Mouse (Mus musculus) cortical plate, adult 2 months (tissue): Measurements from ENCODE around the gene Fam234a. TPM values are rescaled to one million over a fixed set of nuclear protein-coding genes. Genes with fewer than 3 reads are reported as not detected.
"Not testable (repeated sequence)": the region's sequence is repeated elsewhere in the genome, so short reads cannot be mapped to it uniquely, and the experiment has no call there.

Experiments used
- H3K27ac ChIP-seq: fragments of 200-500 bp; 2 replicates; pipeline ENCODE4 v1.5.1; 2012; ENCODE audit warnings: low read length, control low read depth, inconsistent platforms; ENCODE audit not compliant: insufficient read depth
- H3K4me1 ChIP-seq: fragments of 200-500 bp; 2 replicates; pipeline ENCODE4 v1.6.1; 2011; ENCODE audit warnings: low read length; ENCODE audit not compliant: control insufficient read depth, insufficient read depth
- H3K4me3 ChIP-seq: fragments of 200-500 bp; 2 replicates; pipeline ENCODE4 v1.5.1; 2011; ENCODE audit warnings: mild to moderate bottlenecking, low read length, control low read depth; ENCODE audit not compliant: insufficient read depth
- CTCF ChIP-seq: fragments of 200-500 bp; IDR thresholded peaks from 2 replicates; pipeline ENCODE4 v1.5.1; 2011; ENCODE audit warnings: mild to moderate bottlenecking, control low read depth, low read length; ENCODE audit not compliant: insufficient read depth; ENCODE audit errors: extremely low read depth
- POLR2A ChIP-seq: fragments of 200-500 bp; IDR thresholded peaks from 2 replicates; pipeline ENCODE4 v1.6.1; 2011; ENCODE audit warnings: mild to moderate bottlenecking, low read length, control low read depth; ENCODE audit not compliant: insufficient read depth; ENCODE audit errors: extremely low read depth
- polyA plus RNA-seq: library from polyadenylated mRNA; depleted of rRNA; stranded (reverse); fragments of >200 nt; gene quantifications from 2 replicates; pipeline ENCODE4 v1.2.3, GENCODE M21; 2012; rRNA removed

Gene Fam234a
- polyA plus RNA-seq, 1 experiment: 24.3 TPM

GRCm38 (mm10) chr17:26188091-26188805 lies 55.8 kb downstream of the Fam234a start:
- no peak for TF ChIP-seq POLR2A
- no peak for TF ChIP-seq CTCF
- Histone ChIP-seq H3K27ac (no peak overlapping the region), H3K4me1 (no peaks in the 10 kb centered on the region), H3K4me3 (no peak overlapping the region)

GRCm38 (mm10) chr17:26187592-26187991 lies 56.5 kb downstream of the Fam234a start:
- H3K4me3 ChIP-seq: no peak overlapping the region
- TF ChIP-seq CTCF (no peak), POLR2A (no peak)

GRCm38 (mm10) chr17:26181179-26181578 lies 62.9 kb downstream of the Fam234a start:
- no peak overlapping the region for H3K4me3 ChIP-seq
- H3K27ac ChIP-seq: no peak overlapping the region; the same call in 1 of the 2 replicates
- no peak for TF ChIP-seq POLR2A
- TF ChIP-seq CTCF: no peak
- peaks cover 5% of the 10 kb centered on the region for H3K4me1 ChIP-seq

More at GRCm38 (mm10) chr17:26187592-26187991, 56.5 kb downstream of the Fam234a start:
- Histone ChIP-seq H3K4me1 (no peaks in the 10 kb centered on the region), H3K27ac (no peak overlapping the region)

DNA sequence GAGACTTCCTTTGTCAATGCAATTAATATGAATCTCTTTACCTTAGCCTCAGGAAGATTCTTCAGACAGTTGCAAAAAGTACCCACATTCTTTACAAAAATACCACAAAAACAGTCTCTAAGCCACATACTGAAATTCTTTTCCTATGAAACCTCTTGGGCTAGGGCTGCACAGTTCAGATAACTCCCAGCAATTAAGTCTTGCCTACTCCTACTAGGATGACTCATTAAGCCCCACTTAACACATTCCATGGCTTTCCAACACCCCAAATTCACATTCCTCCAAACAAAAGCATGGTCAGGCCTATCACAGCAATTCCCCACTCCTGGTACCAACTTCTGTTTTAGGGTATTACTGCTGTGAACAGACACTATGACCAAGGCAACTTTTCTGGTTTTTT lies 65.4 kb downstream of the Fam234a start:
- TF ChIP-seq POLR2A (no peak), CTCF (no peak)
- peaks cover 5% of the 10 kb centered on the region for H3K4me1 ChIP-seq
- no peak overlapping the region for H3K27ac ChIP-seq
- no peak overlapping the region for H3K4me3 ChIP-seq

- H3K27ac ChIP-seq, H3K4me1 ChIP-seq, H3K4me3 ChIP-seq: not testable (repeated sequence)
These were observed 68.8 kb downstream of the Fam234a start for GRCm38 (mm10) chr17:26175248-26175647.

DNA sequence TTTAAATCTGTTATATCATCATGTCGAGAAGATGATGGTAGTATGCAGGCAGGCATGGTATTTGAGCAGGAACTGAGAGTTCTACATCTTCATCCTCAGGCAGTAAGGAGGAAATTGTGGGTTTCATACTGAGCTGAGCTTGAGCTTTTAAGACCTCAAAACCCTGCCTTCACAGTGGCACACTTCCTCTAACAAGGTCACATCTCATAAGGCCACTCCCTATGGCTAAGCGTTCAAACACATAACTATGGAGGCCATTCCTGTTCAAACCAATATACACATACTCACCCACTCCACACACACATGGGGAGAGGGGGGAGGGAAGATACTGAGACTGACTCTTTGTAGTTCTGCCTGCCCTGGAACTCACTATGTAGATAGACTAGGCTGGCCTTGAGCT lies 76.0 kb downstream of the Fam234a start:
- TF ChIP-seq POLR2A (no peak), CTCF (no peak)
- Histone ChIP-seq H3K4me1 (peaks cover 5% of the 10 kb centered on the region; the same call in 1 of the 2 replicates), H3K27ac (no peak overlapping the region), H3K4me3 (no peak overlapping the region)

- Histone ChIP-seq H3K4me1 (peaks cover 7% of the 10 kb centered on the region), H3K4me3 (no peak overlapping the region), H3K27ac (no peak overlapping the region)
- no peak for TF ChIP-seq POLR2A
- TF ChIP-seq CTCF: no peak
These were observed 81.3 kb downstream of the Fam234a start for GRCm38 (mm10) chr17:26162736-26163135.

Other genes with a start within 250 kb of the Fam234a start
- gene Rab11fip3, start 174.7 kb downstream of the Fam234a start, polyA plus RNA-seq: 88.5 and 94.2 TPM in 2 replicates
- 43.5 and 49.8 TPM in 2 replicates for gene Decr2, start 153.9 kb downstream of the Fam234a start, polyA plus RNA-seq
- 11.5 and 11.8 TPM in 2 replicates for gene Nme4, start 148.6 kb downstream of the Fam234a start, polyA plus RNA-seq
- 27.4 and 31.6 TPM in 2 replicates for gene Tmem8, start 130.9 kb downstream of the Fam234a start, polyA plus RNA-seq
- gene Mrpl28, start 120.7 kb downstream of the Fam234a start, polyA plus RNA-seq: 96.3 and 101 TPM in 2 replicates
- 15.4 and 16.0 TPM in 2 replicates for gene Axin1, start 105.6 kb downstream of the Fam234a start, polyA plus RNA-seq
- gene Pdia2, start 45.2 kb downstream of the Fam234a start, polyA plus RNA-seq: 0.30 and 0.33 TPM in 2 replicates
- 90.4 and 99.2 TPM in 2 replicates for gene Rgs11, start 41.3 kb downstream of the Fam234a start, polyA plus RNA-seq
- gene Arhgdig, start 36.5 kb downstream of the Fam234a start, polyA plus RNA-seq: 163 and 175 TPM in 2 replicates
- 64.8 and 68.3 TPM in 2 replicates for gene Luc7l, start 8.7 kb upstream of the Fam234a start, polyA plus RNA-seq
- gene Neurl1b, start 170.6 kb upstream of the Fam234a start, polyA plus RNA-seq: 53.4 and 56.8 TPM in 2 replicates